Mouse (Mus musculus) midbrain, embryonic 14.5 days (tissue): ENCODE measurements around the gene Bod1. TPM values are rescaled to one million over a fixed set of nuclear protein-coding genes. Genes with fewer than 3 reads are reported as not detected.

ENCODE experiments used
- ATAC-seq: fragments of 200-750 bp; cut with Nextera tagmentation; 2 replicates; pipeline ENCODE4 v1.8.0; 2017; ENCODE audit warnings: moderate number of reproducible peaks, moderate library complexity; ENCODE audit not compliant: low FRiP score, low TSS enrichment
- DNase-seq: peaks from one replicate; pipeline ENCODE4 v3.0.0-alpha.2; 2015
- H3K27ac ChIP-seq: fragments of 300-500 bp; sonication (generic); replicated peaks from 2 replicates; pipeline ENCODE4 v1.5.1; 2014; ENCODE audit warnings: mild to moderate bottlenecking, low read depth, low read length, moderate library complexity
- H3K27me3 ChIP-seq: fragments of 300-500 bp; sonication (generic); 2 replicates; pipeline ENCODE4 v1.6.1; 2014; ENCODE audit warnings: low read length, control low read depth, mixed read lengths; ENCODE audit not compliant: control insufficient read depth, insufficient read depth
- H3K36me3 ChIP-seq: fragments of 300-500 bp; sonication (generic); 2 replicates; pipeline ENCODE4 v1.6.1; 2014; ENCODE audit warnings: low read length, control low read depth; ENCODE audit not compliant: control insufficient read depth, insufficient read depth
- H3K4me1 ChIP-seq: fragments of 300-500 bp; sonication (generic); 2 replicates; pipeline ENCODE4 v1.6.1; 2014; ENCODE audit warnings: mild to moderate bottlenecking, antibody characterized with exemption, low read length, control low read depth; ENCODE audit not compliant: control insufficient read depth, insufficient read depth
- H3K4me2 ChIP-seq: fragments of 300-500 bp; sonication (generic); 2 replicates; pipeline ENCODE4 v1.6.1; 2014; ENCODE audit warnings: mild to moderate bottlenecking, low read length, moderate library complexity
- H3K4me3 ChIP-seq: fragments of 300-500 bp; sonication (generic); replicated peaks from 2 replicates; pipeline ENCODE4 v1.5.1; 2014; ENCODE audit warnings: low read depth, low read length
- H3K9ac ChIP-seq: fragments of 300-500 bp; sonication (generic); replicated peaks from 2 replicates; pipeline ENCODE4 v1.6.1; 2014; ENCODE audit warnings: mild to moderate bottlenecking, low read length, moderate library complexity
- H3K9me3 ChIP-seq: fragments of 300-500 bp; sonication (generic); 2 replicates; pipeline ENCODE4 v1.6.1; 2016; ENCODE audit warnings: low read length, control low read depth, mixed read lengths; ENCODE audit not compliant: control insufficient read depth
- WGBS: fragments of 180-500 bp; shearing (Covaris S2); extraction: QIAGEN DNeasy Blood & Tissue Kit; methylation state at CpG from one replicate; pipeline ENCODE4 v1.1.7; 2014; 5-methylcytosine and 5-hydroxymethylcytosine counted together
- polyA plus RNA-seq: library from polyadenylated mRNA; unstranded; fragments of >200 nt; fragmentation: Nextera tagmentation; extraction: Ambion mirVana; gene quantifications from 2 replicates; pipeline ENCODE4 v1.2.1, GENCODE M21; 2014

Gene Bod1
- polyA plus RNA-seq, 1 experiment from 2014 or later: 168 TPM

DNA sequence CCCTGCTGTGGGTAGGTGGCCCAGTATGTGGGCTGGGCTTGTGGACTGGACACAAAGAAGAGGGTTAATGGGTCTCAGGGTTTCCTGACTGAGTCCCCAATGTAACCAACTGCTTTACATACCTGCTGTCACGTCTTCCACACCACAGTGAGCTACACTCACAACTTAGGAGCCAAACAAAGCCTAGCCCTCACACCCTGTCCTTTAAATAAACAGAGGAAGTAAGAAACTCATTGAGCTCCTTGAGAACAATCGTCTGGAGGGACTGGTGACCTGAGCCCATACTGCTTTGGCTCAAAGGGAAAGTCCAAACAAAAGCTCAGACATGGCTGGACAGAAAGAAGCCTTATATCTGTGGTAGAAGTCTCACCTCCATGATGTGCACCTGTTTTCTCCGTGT is 27.8 kb upstream of the Bod1 start:
- H3K4me2 ChIP-seq: no peak overlapping the region
- no peaks in the 10 kb centered on the region for H3K9me3 ChIP-seq
- H3K27ac ChIP-seq: no peak overlapping the region
- DNase-seq: no peak
- H3K9ac ChIP-seq: no peak overlapping the region
- H3K36me3 ChIP-seq: no peaks in the 10 kb centered on the region
- no peaks in the 10 kb centered on the region for H3K27me3 ChIP-seq
- peaks cover 10% of the 10 kb centered on the region for H3K4me1 ChIP-seq
- no peak for ATAC-seq
- H3K4me3 ChIP-seq: no peak overlapping the region
- 66% methylated on average over 3 of the region's 3 CpGs for WGBS

DNA sequence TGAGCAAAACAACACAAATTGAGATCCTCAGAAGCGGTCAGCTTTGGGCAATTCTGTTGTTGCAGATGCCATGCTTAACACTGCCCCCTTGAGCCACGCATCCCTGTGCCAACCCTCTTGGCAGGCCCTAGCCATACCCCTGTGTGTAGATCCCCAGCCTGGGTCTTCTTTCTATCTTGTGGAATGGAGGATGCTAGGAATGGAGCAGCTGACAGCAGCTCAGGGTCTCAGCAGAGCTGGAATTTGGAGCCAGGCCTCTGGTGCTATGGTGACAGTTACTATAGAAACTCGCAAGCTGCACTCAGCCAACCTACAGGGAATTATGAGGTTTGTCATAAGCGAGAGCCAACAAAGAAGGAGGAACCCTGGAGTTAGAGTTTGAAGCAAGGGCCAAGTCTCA is 23.1 kb upstream of the Bod1 start:
- peak overlapping the region; percentile 17; the same call in 1 of the 2 replicates for H3K4me2 ChIP-seq
- no peak overlapping the region for H3K4me3 ChIP-seq

DNA sequence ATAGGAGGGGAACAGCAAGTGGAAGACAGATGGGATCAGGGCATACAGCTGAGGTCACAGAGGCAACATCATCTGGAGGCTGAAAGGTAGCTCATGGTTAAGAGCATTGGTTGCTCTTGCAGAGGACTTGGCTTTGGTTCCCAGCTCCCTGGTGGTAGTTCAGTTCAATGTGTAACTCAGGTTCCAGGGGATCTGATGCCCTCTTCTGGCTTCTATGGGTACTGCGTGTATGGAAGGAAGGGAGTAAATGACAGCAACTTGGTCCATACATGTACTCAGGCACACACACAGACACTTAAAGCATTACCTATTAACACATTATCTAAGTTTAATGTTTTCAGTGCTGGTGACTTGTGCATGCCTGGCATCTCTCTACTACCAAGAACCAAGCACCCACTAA is 22.4 kb upstream of the Bod1 start:
- Histone ChIP-seq H3K4me2 (no peak overlapping the region), H3K27ac (peak overlapping the region; percentile 87), H3K27me3 (no peaks in the 10 kb centered on the region), H3K9ac (no peak overlapping the region), H3K4me1 (peaks cover 11% of the 10 kb centered on the region), H3K4me3 (no peak overlapping the region), H3K9me3 (no peaks in the 10 kb centered on the region), H3K36me3 (no peaks in the 10 kb centered on the region)
- no peak for DNase-seq
- 90% methylated on average over 1 of the region's 1 CpGs for WGBS
- no peak for ATAC-seq

More for the DNA sequence above, 23.1 kb upstream of the Bod1 start:
- no peaks in the 10 kb centered on the region for H3K9me3 ChIP-seq
- peak; percentile 84 for ATAC-seq
- H3K9ac ChIP-seq: no peak overlapping the region; the same call in 1 of the 2 replicates
- no peaks in the 10 kb centered on the region for H3K27me3 ChIP-seq
- H3K36me3 ChIP-seq: no peaks in the 10 kb centered on the region
- H3K4me1 ChIP-seq: peaks cover 11% of the 10 kb centered on the region
- H3K27ac ChIP-seq: peak overlapping the region; percentile 87
- DNase-seq: peak; percentile 86
- 54% methylated on average over 4 of the region's 4 CpGs for WGBS

DNA sequence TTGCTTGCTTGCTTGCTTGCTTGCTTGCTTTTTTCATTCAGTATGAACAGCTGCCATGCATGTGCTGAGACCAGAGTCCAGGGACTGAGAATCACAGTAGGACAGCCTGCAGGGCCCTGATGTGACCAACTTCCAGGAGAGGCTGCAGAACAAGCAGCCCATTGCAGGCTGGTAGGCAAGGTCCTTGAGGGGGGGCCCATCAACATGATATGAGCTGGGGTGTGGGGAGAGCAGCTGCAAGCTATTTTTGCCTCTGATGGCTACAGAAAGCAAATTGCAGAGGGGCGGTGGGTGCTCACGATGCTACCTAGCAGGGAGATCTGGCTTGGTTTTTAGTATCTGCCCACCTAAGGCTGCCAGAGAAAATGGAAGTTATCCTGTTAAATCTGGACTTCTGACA is 21.6 kb upstream of the Bod1 start:
- Histone ChIP-seq H3K9ac (no peak overlapping the region), H3K4me1 (peaks cover 11% of the 10 kb centered on the region), H3K27ac (no peak overlapping the region), H3K4me3 (no peak overlapping the region), H3K27me3 (no peaks in the 10 kb centered on the region), H3K36me3 (no peaks in the 10 kb centered on the region), H3K9me3 (no peaks in the 10 kb centered on the region), H3K4me2 (no peak overlapping the region)
- WGBS: 92% methylated on average over 2 of the region's 2 CpGs
- DNase-seq (no peak), ATAC-seq (no peak)

DNA sequence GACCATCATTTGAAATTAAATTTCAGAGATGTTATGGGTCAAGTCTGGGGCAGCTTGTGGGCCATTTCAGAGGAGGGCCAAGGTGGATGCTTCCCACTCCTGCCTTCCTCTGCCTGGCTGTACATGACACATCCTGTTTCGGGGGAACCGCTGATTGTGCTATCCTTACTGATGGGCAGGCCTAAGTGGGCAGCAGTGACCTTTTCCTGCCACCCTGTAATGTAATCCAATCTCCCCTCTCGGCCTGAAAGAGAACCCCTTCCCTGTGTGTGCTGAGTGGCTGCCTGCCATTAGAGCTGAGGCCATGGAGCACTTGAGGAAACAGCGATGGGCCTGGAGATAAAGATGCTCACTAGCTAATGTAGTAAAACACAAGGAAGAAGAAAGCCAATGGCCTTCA is 17.3 kb upstream of the Bod1 start:
- H3K4me1 ChIP-seq: no peaks in the 10 kb centered on the region
- H3K9ac ChIP-seq: no peak overlapping the region
- H3K4me2 ChIP-seq: no peak overlapping the region
- ATAC-seq (no peak), DNase-seq (no peak)
- 85% methylated on average over 4 of the region's 4 CpGs for WGBS
- no peak overlapping the region for H3K4me3 ChIP-seq
- H3K9me3 ChIP-seq: no peaks in the 10 kb centered on the region
- no peak overlapping the region for H3K27ac ChIP-seq
- no peaks in the 10 kb centered on the region for H3K27me3 ChIP-seq
- no peaks in the 10 kb centered on the region for H3K36me3 ChIP-seq

DNA sequence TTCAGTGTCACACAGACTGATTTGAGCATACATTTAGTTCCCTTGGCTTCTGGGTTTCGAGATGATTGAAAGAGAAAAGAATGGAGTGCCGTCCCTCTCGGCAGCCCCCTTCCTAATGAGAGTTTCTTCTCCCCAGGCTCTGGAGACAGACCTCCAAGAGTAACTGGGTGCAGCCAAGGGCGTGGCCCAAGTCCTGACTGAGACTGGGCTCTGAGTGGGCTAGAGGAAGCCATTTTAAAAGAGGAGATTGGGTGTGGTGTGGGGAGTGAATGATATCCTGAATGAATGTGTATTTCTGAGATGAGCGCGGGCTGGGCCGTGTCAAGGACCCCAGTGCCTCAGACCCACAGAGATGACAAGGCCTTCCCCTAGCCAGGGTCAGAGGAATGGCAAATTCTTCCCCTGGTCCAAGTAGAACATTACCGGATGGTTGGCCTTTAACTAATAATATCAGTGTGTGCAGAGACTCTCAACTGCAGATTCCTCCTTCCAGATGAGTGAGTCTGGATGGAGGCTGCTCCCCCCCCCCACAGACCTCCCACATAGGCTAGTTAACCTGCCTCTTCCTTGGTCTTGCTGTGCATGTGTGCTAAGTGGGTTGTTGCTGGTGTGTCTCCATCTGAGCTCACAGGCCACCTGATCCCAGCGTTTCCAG is 13.4 kb upstream of the Bod1 start:
- Histone ChIP-seq H3K36me3 (no peaks in the 10 kb centered on the region), H3K4me2 (no peak overlapping the region), H3K9ac (no peak overlapping the region), H3K27ac (no peak overlapping the region), H3K27me3 (no peaks in the 10 kb centered on the region), H3K4me1 (no peaks in the 10 kb centered on the region), H3K9me3 (no peaks in the 10 kb centered on the region), H3K4me3 (no peak overlapping the region)
- no peak for ATAC-seq
- WGBS: 83% methylated on average over 9 of the region's 9 CpGs
- no peak for DNase-seq

DNA sequence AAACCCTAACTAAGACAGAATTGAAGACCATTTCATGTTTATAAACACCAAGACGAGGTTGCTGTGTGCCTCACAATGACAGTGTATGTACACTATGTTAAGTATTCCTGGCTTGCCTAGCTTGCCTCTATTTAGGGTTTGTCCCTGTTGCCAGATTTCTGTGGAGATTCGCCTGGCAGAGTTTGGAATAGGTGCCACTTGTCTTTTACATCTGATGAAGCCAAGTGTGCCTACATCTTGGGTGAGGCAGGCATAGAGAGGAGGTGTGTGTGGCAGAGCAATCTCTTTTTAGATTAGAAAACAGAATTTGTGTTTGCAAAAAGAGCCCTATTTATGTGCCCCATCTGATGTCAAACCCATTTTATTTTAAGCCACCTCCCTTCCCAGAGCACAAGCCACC is 12.4 kb upstream of the Bod1 start:
- DNase-seq: no peak

DNA sequence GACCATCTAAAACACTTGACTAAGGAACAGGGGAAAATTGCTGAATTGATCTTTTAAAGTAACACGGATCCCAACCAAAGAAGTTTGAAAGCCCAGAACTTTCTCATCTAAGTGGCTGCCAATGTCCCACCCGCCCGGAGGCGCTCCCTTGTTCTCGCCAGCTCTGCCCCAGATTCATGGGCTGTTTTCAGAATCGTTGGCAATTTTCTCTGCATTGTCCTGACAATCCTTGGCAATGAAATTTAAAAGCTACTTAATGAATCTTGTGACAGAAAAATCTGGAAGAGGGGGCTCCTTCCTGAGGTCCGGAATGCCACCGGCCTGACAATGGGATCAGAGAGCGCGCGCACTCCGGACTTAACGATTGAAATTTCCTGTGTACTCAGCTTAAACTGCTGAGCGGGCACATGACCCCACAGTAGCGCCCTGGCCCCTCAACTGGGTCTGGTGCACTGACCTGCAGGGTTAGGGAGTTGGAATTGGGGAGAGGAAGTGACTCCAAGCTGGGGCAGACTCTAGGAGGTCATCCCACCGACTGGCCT is 8.2 kb upstream of the Bod1 start:
- H3K27me3 ChIP-seq: no peaks in the 10 kb centered on the region
- H3K4me2 ChIP-seq: no peak overlapping the region
- H3K4me3 ChIP-seq: no peak overlapping the region
- ATAC-seq: no peak
- H3K9me3 ChIP-seq: no peaks in the 10 kb centered on the region
- H3K36me3 ChIP-seq: no peaks in the 10 kb centered on the region
- 86% methylated on average over 16 of the region's 16 CpGs for WGBS
- H3K27ac ChIP-seq: no peak overlapping the region
- DNase-seq: no peak
- H3K9ac ChIP-seq: no peak overlapping the region
- no peaks in the 10 kb centered on the region for H3K4me1 ChIP-seq

More for the DNA sequence above, 12.4 kb upstream of the Bod1 start:
- Histone ChIP-seq H3K27me3 (no peaks in the 10 kb centered on the region), H3K4me1 (no peaks in the 10 kb centered on the region), H3K9ac (no peak overlapping the region), H3K4me3 (no peak overlapping the region), H3K27ac (no peak overlapping the region), H3K9me3 (no peaks in the 10 kb centered on the region), H3K4me2 (no peak overlapping the region), H3K36me3 (no peaks in the 10 kb centered on the region)
- 92% methylated on average over 2 of the region's 2 CpGs for WGBS
- no peak for ATAC-seq

DNA sequence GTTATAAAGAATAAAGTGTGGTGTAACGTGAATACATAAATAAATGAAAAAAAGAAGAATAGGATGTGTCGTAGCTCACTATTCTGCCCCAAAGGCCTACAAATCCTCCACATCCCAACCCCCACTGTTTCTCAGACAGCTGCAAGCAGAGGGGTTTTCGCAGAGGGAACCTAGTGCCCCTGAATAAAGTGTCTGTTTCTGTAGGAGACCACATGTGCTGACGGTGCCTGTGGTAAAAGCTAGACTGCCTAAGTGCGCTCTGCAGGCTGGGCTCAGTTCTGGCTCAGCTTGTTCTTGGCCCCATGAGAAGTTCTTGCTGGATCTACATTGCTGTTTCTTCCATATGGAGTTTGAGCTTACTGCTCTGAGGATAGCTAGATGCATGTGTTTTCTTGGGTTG is 5.6 kb upstream of the Bod1 start:
- H3K9ac ChIP-seq: no peak overlapping the region
- no peak for ATAC-seq
- WGBS: 80% methylated on average over 5 of the region's 5 CpGs

More for the DNA sequence above, 5.6 kb upstream of the Bod1 start:
- Histone ChIP-seq H3K27me3 (no peaks in the 10 kb centered on the region), H3K4me2 (no peak overlapping the region), H3K4me1 (no peaks in the 10 kb centered on the region), H3K9me3 (no peaks in the 10 kb centered on the region), H3K4me3 (no peak overlapping the region), H3K27ac (no peak overlapping the region), H3K36me3 (no peaks in the 10 kb centered on the region)
- DNase-seq: no peak
